Mouse (Mus musculus) CH12.LX (cell line): ENCODE data around the gene Fam183b. TPM values are rescaled to one million over a fixed set of nuclear protein-coding genes. Genes with fewer than 3 reads are reported as not detected.

Experiments
- DNase-seq: peaks from one replicate; pipeline ENCODE4 v3.0.0-alpha.2; 2013; ENCODE audit errors: extremely low read depth
- H3K27ac ChIP-seq: 2 replicates; pipeline ENCODE4 v1.5.1; 2012; ENCODE audit warnings: low read depth, mild to moderate bottlenecking, control low read depth, moderate library complexity; ENCODE audit not compliant: insufficient read depth
- H3K27me3 ChIP-seq: replicated peaks from 2 replicates; pipeline ENCODE3; 2012; ENCODE audit warnings: inconsistent platforms
- H3K36me3 ChIP-seq, 2 experiments: replicated peaks in 1 of 2; 2 replicates each; pipeline versions ENCODE3 to v1.6.1; 2012; ENCODE audit warnings: inconsistent platforms in 1 of 2, low read length in 1 of 2, mild to moderate bottlenecking in 1 of 2, mixed read lengths in 1 of 2, moderate library complexity in 1 of 2; ENCODE audit not compliant: control insufficient read depth in 1 of 2, insufficient read depth in 1 of 2
- H3K4me1 ChIP-seq, 2 experiments: 2 replicates each; pipeline ENCODE4 v1.6.1; 2012; ENCODE audit warnings: inconsistent platforms in 1 of 2, moderate library complexity in 1 of 2; ENCODE audit not compliant: insufficient read depth in 2 of 2, control insufficient read depth in 1 of 2
- H3K4me2 ChIP-seq: 2 replicates; pipeline ENCODE4 v1.6.1; 2012; ENCODE audit warnings: low read depth, mild to moderate bottlenecking, control low read depth; ENCODE audit not compliant: poor library complexity, insufficient read depth, severe bottlenecking
- H3K4me3 ChIP-seq, 3 experiments: fragments of 150-350 bp in 1 of 3; sonication (generic) in 1 of 3; replicated peaks in 1 of 3; 2 replicates each; pipeline versions ENCODE3 to v1.5.1; 2011 to 2012; ENCODE audit warnings: low read depth in 2 of 3, low read length in 2 of 3, mild to moderate bottlenecking in 2 of 3, moderate library complexity in 2 of 3, control low read depth in 1 of 3, improper control_type of control experiment in 1 of 3, inconsistent platforms in 1 of 3, mixed read lengths in 1 of 3; ENCODE audit not compliant: poor library complexity in 1 of 3
- H3K79me2 ChIP-seq: replicated peaks from 2 replicates; pipeline ENCODE4 v1.6.1; 2012; ENCODE audit warnings: mild to moderate bottlenecking, moderate library complexity; ENCODE audit not compliant: control insufficient read depth, poor library complexity, insufficient read depth, severe bottlenecking; ENCODE audit errors: extremely low read depth
- H3K9ac ChIP-seq: 2 replicates; pipeline ENCODE4 v1.6.1; 2012; ENCODE audit warnings: low read depth, mild to moderate bottlenecking, control low read depth, moderate library complexity; ENCODE audit not compliant: insufficient read depth
- H3K9me3 ChIP-seq: replicated peaks from 2 replicates; pipeline ENCODE3; 2012; ENCODE audit warnings: low read length, inconsistent platforms, mixed read lengths
- BHLHE40 ChIP-seq: IDR thresholded peaks from 2 replicates; pipeline ENCODE4 v1.6.1; 2011; ENCODE audit warnings: mild to moderate bottlenecking, low read depth, low read length, improper control_type of control experiment
- CHD2 ChIP-seq: IDR thresholded peaks from 2 replicates; pipeline ENCODE4 v1.6.1; 2011; ENCODE audit warnings: low read length, improper control_type of control experiment
- CTCF ChIP-seq, 2 experiments: IDR thresholded peaks in 1 of 2; conservative IDR thresholded peaks in 1 of 2; 2 replicates each; pipeline ENCODE4 v1.5.1; 2011 to 2012; ENCODE audit warnings: low read depth in 2 of 2, low read length in 2 of 2, improper control_type of control experiment in 1 of 2, inconsistent platforms in 1 of 2, mild to moderate bottlenecking in 1 of 2, moderate library complexity in 1 of 2
- ELF1 ChIP-seq: IDR thresholded peaks from 2 replicates; pipeline ENCODE4 v1.6.1; 2014; ENCODE audit warnings: low read depth, mild to moderate bottlenecking, inconsistent platforms, low read length, improper control_type of control experiment
- EP300 ChIP-seq: IDR thresholded peaks from 2 replicates; pipeline ENCODE4 v1.6.1; 2011; ENCODE audit warnings: low read length, improper control_type of control experiment
- ETS1 ChIP-seq: conservative IDR thresholded peaks from 2 replicates; pipeline ENCODE4 v1.6.1; 2012; ENCODE audit warnings: low read depth, mild to moderate bottlenecking, inconsistent platforms, low read length, improper control_type of control experiment, moderate library complexity
- GABPA ChIP-seq: IDR thresholded peaks from 2 replicates; pipeline ENCODE4 v1.6.1; 2012; ENCODE audit warnings: low read depth, low read length, improper control_type of control experiment, inconsistent platforms; ENCODE audit not compliant: insufficient replicate concordance
- HCFC1 ChIP-seq: IDR thresholded peaks from 2 replicates; pipeline ENCODE4 v1.6.1; 2012; ENCODE audit warnings: low read depth, mild to moderate bottlenecking, inconsistent platforms, low read length, improper control_type of control experiment
- IRF4 ChIP-seq: IDR thresholded peaks from 2 replicates; pipeline ENCODE4 v1.6.1; 2014; ENCODE audit warnings: low read depth, mild to moderate bottlenecking, inconsistent platforms, low read length, improper control_type of control experiment
- JUN ChIP-seq: IDR thresholded peaks from 2 replicates; pipeline ENCODE4 v1.6.1; 2011; ENCODE audit warnings: low read depth, mild to moderate bottlenecking, low read length, improper control_type of control experiment, moderate library complexity; ENCODE audit not compliant: insufficient read depth
- JUND ChIP-seq: conservative IDR thresholded peaks from 2 replicates; pipeline ENCODE4 v1.6.1; 2011; ENCODE audit warnings: low read depth, low read length, improper control_type of control experiment
- KAT2A ChIP-seq: IDR thresholded peaks from 2 replicates; pipeline ENCODE4 v1.6.1; 2012; ENCODE audit warnings: low read length, improper control_type of control experiment, inconsistent platforms; ENCODE audit not compliant: insufficient replicate concordance
- MAFK ChIP-seq: IDR thresholded peaks from 2 replicates; pipeline ENCODE4 v1.6.1; 2011; ENCODE audit warnings: low read length, improper control_type of control experiment; ENCODE audit not compliant: insufficient replicate concordance
- MAX ChIP-seq: IDR thresholded peaks from 2 replicates; pipeline ENCODE4 v1.6.1; 2011; ENCODE audit warnings: low read length, improper control_type of control experiment
- MAZ ChIP-seq: IDR thresholded peaks from 2 replicates; pipeline ENCODE4 v1.6.1; 2012; ENCODE audit warnings: low read depth, mild to moderate bottlenecking, inconsistent platforms, low read length, improper control_type of control experiment, moderate library complexity
- MEF2A ChIP-seq: IDR thresholded peaks from 2 replicates; pipeline ENCODE4 v1.6.1; 2014; ENCODE audit warnings: low read depth, mild to moderate bottlenecking, inconsistent platforms, low read length, improper control_type of control experiment, borderline replicate concordance
- MXI1 ChIP-seq: IDR thresholded peaks from 2 replicates; pipeline ENCODE4 v1.6.1; 2011; ENCODE audit warnings: mild to moderate bottlenecking, low read depth, low read length, improper control_type of control experiment
- MYC ChIP-seq: IDR thresholded peaks from 2 replicates; pipeline ENCODE4 v1.6.1; 2011; ENCODE audit warnings: low read depth, mild to moderate bottlenecking, improper control_type of control experiment, low read length
- NELFE ChIP-seq: IDR thresholded peaks from 2 replicates; pipeline ENCODE4 v1.6.1; 2011; ENCODE audit warnings: low read depth, low read length, improper control_type of control experiment
- NRF1 ChIP-seq: IDR thresholded peaks from 2 replicates; pipeline ENCODE4 v1.6.1; 2014; ENCODE audit warnings: low read depth, mild to moderate bottlenecking, inconsistent platforms, low read length, improper control_type of control experiment, moderate library complexity
- PAX5 ChIP-seq: IDR thresholded peaks from 2 replicates; pipeline ENCODE4 v1.6.1; 2012; ENCODE audit warnings: low read length, inconsistent platforms, mixed read lengths
- POLR2A ChIP-seq: IDR thresholded peaks from 2 replicates; pipeline ENCODE4 v1.6.1; 2011; ENCODE audit warnings: low read depth, mild to moderate bottlenecking, improper control_type of control experiment, low read length
- POLR2AphosphoS2 ChIP-seq: IDR thresholded peaks from 2 replicates; pipeline ENCODE4 v1.6.1; 2011; ENCODE audit warnings: low read depth, low read length, improper control_type of control experiment
- RAD21 ChIP-seq: IDR thresholded peaks from 2 replicates; pipeline ENCODE4 v1.6.1; 2011; ENCODE audit warnings: low read depth, mild to moderate bottlenecking, low read length, improper control_type of control experiment, moderate library complexity
- RCOR1 ChIP-seq: conservative IDR thresholded peaks from 2 replicates; pipeline ENCODE4 v1.6.1; 2012; ENCODE audit warnings: low read depth, mild to moderate bottlenecking, inconsistent platforms, low read length, improper control_type of control experiment
- SIN3A ChIP-seq: IDR thresholded peaks from 2 replicates; pipeline ENCODE4 v1.6.1; 2012; ENCODE audit warnings: low read length, improper control_type of control experiment, inconsistent platforms
- SMC3 ChIP-seq: IDR thresholded peaks from 2 replicates; pipeline ENCODE4 v1.6.1; 2011; ENCODE audit warnings: low read depth, low read length, improper control_type of control experiment
- USF1 ChIP-seq: IDR thresholded peaks from 2 replicates; pipeline ENCODE4 v1.6.1; 2014; ENCODE audit warnings: low read depth, mild to moderate bottlenecking, inconsistent platforms, low read length, improper control_type of control experiment
- USF2 ChIP-seq: conservative IDR thresholded peaks from 2 replicates; pipeline ENCODE4 v1.6.1; 2011; ENCODE audit warnings: low read depth, low read length, improper control_type of control experiment
- ZC3H11A ChIP-seq: IDR thresholded peaks from 2 replicates; pipeline ENCODE4 v1.6.1; 2012; ENCODE audit warnings: low read depth, mild to moderate bottlenecking, inconsistent platforms, low read length, improper control_type of control experiment
- ZKSCAN1 ChIP-seq: IDR thresholded peaks from 2 replicates; pipeline ENCODE4 v1.6.1; 2012; ENCODE audit warnings: low read depth, inconsistent platforms, low read length, improper control_type of control experiment, borderline replicate concordance
- ZMIZ1 ChIP-seq: IDR thresholded peaks from 2 replicates; pipeline ENCODE4 v1.6.1; 2012; ENCODE audit warnings: low read depth, mild to moderate bottlenecking, inconsistent platforms, low read length, improper control_type of control experiment
- ZNF384 ChIP-seq: IDR thresholded peaks from 2 replicates; pipeline ENCODE4 v1.6.1; 2012; ENCODE audit warnings: low read depth, low read length, improper control_type of control experiment, inconsistent platforms
- dilution Hi-C: fragments of 300-500 bp; cut with MboI; formaldehyde crosslinking; loops from 2 replicates; pipeline ENCODE4 v1.14.3; 2020; ENCODE audit warnings: low sequenced_read_pairs; ENCODE audit not compliant: extremely low pct_unique_long_range_greater_than_20kb, extremely low pct_ligation_motif_present
- in situ Hi-C: fragments of 300-500 bp; cut with MboI; formaldehyde crosslinking; loops from 3 replicates; pipeline ENCODE4 v1.14.3; 2019; ENCODE audit warnings: low sequenced_read_pairs, low pct_ligation_motif_present, low pct_unique_long_range_greater_than_20kb, mixed read lengths
- polyA plus RNA-seq: library from polyadenylated mRNA; unstranded; fragments of >175 nt; gene quantifications from 2 replicates; pipeline ENCODE4 v1.2.1, GENCODE M21; 2012; ENCODE audit warnings: low read depth; ENCODE audit not compliant: insufficient read length
- total RNA-seq, 2 experiments: library from RNA; depleted of rRNA; stranded (reverse); fragments of 300-350 nt in 1 of 2; fragments of >200 nt in 1 of 2; gene quantifications; 2 replicates each; pipeline ENCODE4 v1.2.3; 2012 to 2014

Gene Fam183b
- total and polyA plus RNA-seq, 3 experiments, result 0.72 TPM; not detected in 2

- dilution Hi-C loops (no loop called here), in situ Hi-C loops (no loop called here)
- Histone ChIP-seq H3K4me3 (no peak overlapping the region), H3K27me3 (peaks cover 4% of the 10 kb centered on the region), H3K4me1 (peaks cover 0 to 6% of the 10 kb centered on the region in 2 experiments; a peak in 2 of 4 replicates), H3K79me2 (no peaks in the 10 kb centered on the region), H3K4me2 (no peak overlapping the region), H3K9ac (no peak overlapping the region), H3K9me3 (no peaks in the 10 kb centered on the region), H3K27ac (no peak overlapping the region), H3K36me3 (no peaks in the 10 kb centered on the region)
- DNase-seq, result peak; percentile 41
- TF ChIP-seq CHD2 (no peak), MYC (no peak), SMC3 (peak; percentile 30), ZKSCAN1 (no peak), ZMIZ1 (no peak), JUN (no peak), ZC3H11A (no peak), NRF1 (no peak), IRF4 (no peak), USF1 (no peak), RCOR1 (no peak), RAD21 (peak; percentile 22), CTCF (conservative IDR thresholded peaks at IDR 0.05 in 1 of 2, IDR thresholded peaks at IDR 0.05 in 1 of 2; ENCODE audit: low read depth in 2 of 2, low read length in 2 of 2) (peak in 1 of 2 experiments; percentile 59; a peak in 3 of 4 replicates), ZNF384 (no peak), POLR2A (no peak), SIN3A (no peak), ETS1 (no peak), MXI1 (no peak), BHLHE40 (no peak), EP300 (no peak)
Measured at GRCm38 (mm10) chr11:58795856-58796255, 5.9 kb downstream of the Fam183b start.

GRCm38 (mm10) chr11:58790646-58791045 is 11.1 kb downstream of the Fam183b start:
- peaks cover 11 to 31% of the 10 kb centered on the region in 2 experiments for H3K4me1 ChIP-seq
- dilution Hi-C loops (no loop called here), in situ Hi-C loops (no loop called here)
- H3K9ac ChIP-seq, result no peak overlapping the region
- H3K36me3 ChIP-seq, result no peaks in the 10 kb centered on the region
- no peaks in the 10 kb centered on the region for H3K27me3 ChIP-seq
- peak; percentile 70 for DNase-seq
- no peak overlapping the region for H3K4me3 ChIP-seq
- H3K4me2 ChIP-seq, result peak overlapping the region; percentile 69; the same call in 1 of the 2 replicates
- no peaks in the 10 kb centered on the region for H3K79me2 ChIP-seq
- H3K9me3 ChIP-seq, result no peaks in the 10 kb centered on the region
- H3K27ac ChIP-seq, result no peak overlapping the region
- TF ChIP-seq JUND, result peak; percentile 86
- no peak for TF ChIP-seq CHD2
- TF ChIP-seq ELF1, result no peak
- TF ChIP-seq MAZ, result no peak
- TF ChIP-seq SIN3A, result 0 out of 2 replicates have a peak, but pooled peaks have one; percentile 22
- no peak for TF ChIP-seq MEF2A
- no peak for TF ChIP-seq USF2
- no peak for TF ChIP-seq MYC
- TF ChIP-seq ZC3H11A, result no peak
- TF ChIP-seq ZKSCAN1, result no peak
- TF ChIP-seq NRF1, result no peak
- peak; percentile 68 for TF ChIP-seq BHLHE40
- TF ChIP-seq MAX, result no peak
- no peak for TF ChIP-seq HCFC1
- no peak for TF ChIP-seq POLR2AphosphoS2
- TF ChIP-seq ETS1, result peak; percentile 70
- TF ChIP-seq CTCF (conservative IDR thresholded peaks at IDR 0.05 in 1 of 2, IDR thresholded peaks at IDR 0.05 in 1 of 2; ENCODE audit: low read depth in 2 of 2, low read length in 2 of 2), result no peak
- TF ChIP-seq EP300, result no peak; the same call in 1 of the 2 replicates
- TF ChIP-seq GABPA, result no peak
- no peak for TF ChIP-seq NELFE
- TF ChIP-seq KAT2A, result no peak
- no peak for TF ChIP-seq SMC3
- TF ChIP-seq MAFK, result peak; percentile 97
- TF ChIP-seq PAX5, result no peak
- TF ChIP-seq IRF4, result peak; percentile 51; the same call in 1 of the 2 replicates
- no peak for TF ChIP-seq ZMIZ1
